Mouse (Mus musculus): ENCODE results near the gene Sh3kbp1.
A peak's percentile ranks its signal among the peaks of the same experiment; 100 is the strongest.

Gene Sh3kbp1

DNA sequence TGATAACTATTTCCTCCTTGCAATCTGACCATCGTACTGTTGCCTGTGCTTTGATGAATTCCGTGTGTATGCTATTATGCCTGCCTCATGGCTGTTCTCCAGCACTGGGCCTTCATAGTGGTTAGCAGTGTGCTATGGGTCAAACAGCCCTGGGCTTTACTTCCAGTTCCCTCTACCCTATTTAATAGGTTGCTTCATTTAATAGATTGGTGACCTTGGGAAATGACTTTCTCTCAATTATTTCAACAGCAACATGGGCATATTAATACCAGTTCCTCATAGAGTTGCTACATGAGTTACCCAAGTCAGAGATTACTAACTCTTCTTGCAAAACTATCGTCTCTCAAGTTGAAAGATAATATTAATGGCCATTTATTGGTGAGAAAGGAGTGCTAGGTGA lies 285.0 kb downstream of the Sh3kbp1 start:
- DNase-seq (ENCODE audit: low spot score in 2 of 2): no peak

DNA sequence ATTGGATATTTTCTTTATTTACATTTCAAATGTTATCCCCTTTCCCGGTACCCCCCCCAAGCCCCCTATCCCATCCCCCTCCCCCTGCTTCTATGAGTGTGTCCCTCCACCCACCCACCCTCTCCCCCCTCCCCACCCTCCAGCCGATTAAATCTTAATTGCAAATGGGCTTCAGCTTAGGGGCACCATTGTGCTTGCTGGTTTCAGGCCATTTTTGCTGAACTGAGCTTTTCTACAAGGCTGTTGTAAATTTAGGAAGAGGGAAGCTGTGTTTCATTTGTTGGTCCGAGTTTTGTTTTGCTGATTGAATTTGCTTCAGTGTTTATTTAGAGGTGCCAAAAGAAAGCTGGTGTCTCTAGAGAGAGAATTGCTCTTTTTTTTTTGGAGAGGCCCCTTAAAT lies 286.4 kb downstream of the Sh3kbp1 start:
- no peak for DNase-seq (ENCODE audit: low spot score in 2 of 2)

DNA sequence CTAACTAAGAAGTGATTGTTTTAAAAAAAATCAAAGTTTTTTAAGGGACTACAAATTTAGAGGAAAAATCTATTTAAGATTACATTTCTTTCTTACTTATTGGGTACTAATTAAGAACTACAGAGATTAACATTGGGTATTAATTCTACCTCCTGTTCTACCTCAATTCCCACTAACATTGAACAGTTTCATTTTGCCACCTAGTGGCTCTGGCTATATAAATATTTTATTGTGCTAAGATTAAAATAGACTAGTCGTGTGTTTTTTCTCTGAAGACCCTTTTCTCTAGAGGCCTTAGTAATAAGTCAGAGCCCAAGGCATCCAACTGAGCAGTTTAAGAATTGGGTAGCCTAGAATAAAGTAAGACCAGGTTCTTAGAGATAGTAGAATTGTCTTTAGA lies 288.1 kb downstream of the Sh3kbp1 start:
- no peak for DNase-seq (ENCODE audit: low spot score in 2 of 2)

DNA sequence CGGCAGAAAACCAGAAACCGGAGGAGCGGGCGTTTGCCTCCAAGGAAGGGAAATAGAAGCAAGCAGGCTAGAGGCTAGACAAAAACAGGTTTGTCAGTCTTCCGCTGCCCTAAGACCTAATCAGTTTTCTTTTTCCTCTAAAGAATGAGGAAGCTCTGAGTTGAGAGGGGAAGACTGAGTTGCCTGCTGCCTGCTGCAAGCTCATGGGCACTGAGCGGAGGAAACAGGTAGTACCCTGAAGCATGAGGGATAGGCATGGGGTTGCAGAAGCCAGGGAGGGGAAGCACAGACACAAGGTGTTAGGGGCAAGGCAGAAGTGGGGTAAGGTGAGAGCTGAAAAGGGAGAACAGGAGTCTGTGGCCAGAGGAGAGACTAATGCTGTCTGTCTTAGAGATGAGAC lies 297.7 kb downstream of the Sh3kbp1 start:
- DNase-seq (ENCODE audit: low spot score in 2 of 2): no peak

DNA sequence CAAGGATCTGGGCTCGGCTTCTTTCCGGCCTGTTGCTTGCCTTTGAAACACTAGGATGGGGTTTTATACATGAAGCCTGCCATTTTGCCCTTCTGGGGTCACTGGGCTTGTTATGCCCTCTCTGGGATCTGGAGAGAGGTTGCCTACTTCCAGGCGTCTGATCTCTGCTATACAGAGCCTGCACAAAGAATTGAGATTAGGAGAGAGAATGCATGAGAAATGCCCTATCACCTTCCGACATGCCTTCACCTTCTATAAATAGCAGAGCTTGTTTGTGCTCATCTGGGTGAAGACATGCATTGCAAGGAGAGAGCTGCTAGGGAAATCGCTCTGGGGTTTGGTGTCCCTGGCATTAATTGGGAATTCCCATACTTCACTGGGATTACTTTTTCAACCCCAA lies 301.1 kb downstream of the Sh3kbp1 start:
- DNase-seq (ENCODE audit: low spot score in 2 of 2): no peak

DNA sequence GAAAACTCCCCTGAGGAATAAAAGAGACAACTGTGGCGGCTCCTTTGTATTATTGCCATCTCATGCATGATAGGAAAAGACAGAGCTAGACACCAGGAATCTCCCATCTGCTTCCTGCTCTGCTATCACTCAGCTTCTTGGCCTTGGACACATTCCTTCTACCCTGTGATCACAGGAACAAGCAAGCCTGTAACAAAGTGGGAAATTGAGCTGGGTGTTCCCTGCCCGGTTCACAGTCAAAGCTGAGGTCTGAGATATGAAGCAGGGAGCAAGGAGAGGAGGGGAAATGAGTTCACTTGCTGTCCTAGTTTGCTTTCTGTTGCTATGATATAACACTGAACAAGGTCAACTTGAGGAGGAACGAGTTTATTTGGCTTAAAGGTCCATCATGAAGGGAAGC lies 301.8 kb downstream of the Sh3kbp1 start:
- DNase-seq (ENCODE audit: low spot score in 2 of 2): no peak

DNA sequence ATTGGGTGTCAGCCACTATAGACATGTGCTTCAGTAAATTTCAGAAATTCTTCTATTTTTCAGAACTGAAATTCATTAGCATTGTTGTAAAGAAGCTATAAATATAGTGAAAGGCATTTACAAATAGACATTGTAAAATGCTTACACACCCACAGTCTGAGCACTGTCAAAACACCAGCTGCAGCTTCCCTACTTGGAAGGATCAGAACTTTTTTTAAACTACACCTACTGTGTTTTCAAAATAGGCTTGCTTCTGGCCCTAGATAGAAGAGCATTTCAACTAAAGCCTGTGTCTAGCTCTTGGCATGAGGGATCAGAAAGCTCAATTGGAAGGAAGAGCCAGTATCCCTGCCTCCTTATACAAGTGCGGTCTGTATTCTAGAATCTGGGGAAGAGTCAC lies 305.0 kb downstream of the Sh3kbp1 start:
- no peak for DNase-seq (ENCODE audit: low spot score in 2 of 2)

DNA sequence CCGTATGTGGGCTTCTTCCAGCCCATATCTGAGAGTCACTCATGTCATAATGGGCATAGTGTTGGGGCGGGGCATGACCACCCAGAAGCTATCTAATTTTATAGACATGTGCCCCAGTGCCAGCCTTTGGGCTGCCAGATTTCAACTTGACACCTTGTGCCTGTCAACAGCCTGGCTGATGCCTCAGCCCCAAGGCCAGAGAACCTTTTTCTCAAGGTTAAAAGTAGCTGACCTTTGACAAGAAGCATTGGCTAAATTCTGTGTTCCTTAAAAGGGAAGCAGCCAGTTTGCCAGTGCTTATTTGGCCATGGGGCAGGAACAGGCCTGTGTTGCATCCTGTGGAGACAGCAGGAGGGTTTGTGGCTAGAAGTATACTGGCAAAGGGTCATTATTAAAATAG lies 315.5 kb downstream of the Sh3kbp1 start:
- no peak for DNase-seq (ENCODE audit: low spot score in 2 of 2)

DNA sequence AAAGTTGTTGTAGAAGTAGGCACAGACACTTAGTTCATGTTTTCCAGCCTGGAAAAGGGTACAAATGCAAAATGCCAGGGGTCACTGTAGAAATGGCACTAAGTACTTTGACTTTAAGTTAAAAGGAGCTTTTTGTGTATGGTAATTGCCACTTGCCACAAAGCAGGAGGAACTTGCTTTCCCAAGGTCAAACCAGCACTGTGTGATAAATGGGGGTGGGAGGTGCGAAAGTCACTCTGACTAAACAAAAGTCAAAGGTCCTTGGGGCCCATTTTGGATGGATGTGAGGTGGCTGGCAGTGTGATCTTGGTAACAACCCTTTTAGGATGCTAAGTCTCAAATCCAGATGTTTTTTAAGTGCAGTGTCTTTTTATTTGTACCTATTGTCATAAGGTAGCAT lies 316.5 kb downstream of the Sh3kbp1 start:
- no peak for DNase-seq (ENCODE audit: low spot score in 2 of 2)

DNA sequence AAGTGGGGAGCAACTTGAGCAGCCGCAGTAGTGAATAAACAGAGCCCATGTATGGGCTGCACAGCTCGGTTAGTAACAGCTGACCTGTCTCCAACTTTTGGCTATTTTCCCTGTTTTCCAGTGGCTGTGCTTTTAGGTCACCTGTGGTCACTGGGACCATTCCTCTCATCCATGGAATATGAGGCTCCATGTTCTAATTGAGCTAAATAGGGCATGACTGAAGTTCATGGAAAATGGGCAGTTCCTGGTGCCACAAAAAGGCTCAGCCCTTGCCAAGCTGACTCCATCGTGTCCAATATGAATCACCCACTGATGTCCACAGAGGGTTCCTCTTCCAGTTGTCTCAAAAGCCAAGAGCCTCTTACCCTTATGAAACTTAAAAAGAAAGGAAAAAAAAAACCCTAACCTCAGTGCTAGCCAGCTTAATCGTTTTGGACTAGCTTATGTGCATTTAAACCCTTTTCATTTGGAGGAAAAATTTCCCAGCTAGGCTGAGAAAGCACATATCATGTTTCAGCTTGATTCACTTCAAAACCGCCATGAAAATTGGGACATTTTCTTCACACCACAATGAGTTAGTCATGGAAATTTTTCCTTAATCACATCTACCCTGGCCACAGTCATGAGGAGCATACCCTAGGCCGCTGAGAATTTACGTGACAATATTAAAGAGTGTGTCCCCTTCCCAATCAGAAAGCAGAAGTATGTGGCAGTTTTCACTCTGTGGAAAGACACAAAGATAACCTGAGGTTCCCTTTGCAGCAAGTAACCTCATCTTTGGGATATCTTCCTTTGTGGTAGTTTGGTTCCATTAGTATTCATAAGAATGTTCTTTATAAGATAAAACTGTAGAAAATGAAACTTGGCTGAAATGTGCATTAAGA lies 326.7 kb downstream of the Sh3kbp1 start:
- DNase-seq (ENCODE audit: low spot score in 2 of 2): no peak

DNA sequence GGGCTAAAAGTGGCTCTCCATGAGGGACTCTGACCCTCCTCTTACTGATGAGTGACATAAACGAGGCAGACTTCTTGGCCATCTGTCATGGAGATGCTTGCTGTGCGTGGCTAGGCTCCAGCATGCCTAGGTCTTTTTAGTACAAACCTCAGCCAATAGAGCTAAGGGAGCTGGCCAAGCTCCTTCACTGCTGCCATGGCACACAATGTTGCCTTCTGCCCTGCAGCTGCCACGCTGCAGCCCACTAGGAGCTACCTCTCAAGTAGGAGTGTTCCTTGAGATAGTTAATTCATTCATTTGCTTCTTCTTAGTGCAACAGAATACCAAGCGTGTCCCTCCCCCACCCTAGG lies 327.3 kb downstream of the Sh3kbp1 start:
- DNase-seq (ENCODE audit: low spot score in 2 of 2): no peak

DNA sequence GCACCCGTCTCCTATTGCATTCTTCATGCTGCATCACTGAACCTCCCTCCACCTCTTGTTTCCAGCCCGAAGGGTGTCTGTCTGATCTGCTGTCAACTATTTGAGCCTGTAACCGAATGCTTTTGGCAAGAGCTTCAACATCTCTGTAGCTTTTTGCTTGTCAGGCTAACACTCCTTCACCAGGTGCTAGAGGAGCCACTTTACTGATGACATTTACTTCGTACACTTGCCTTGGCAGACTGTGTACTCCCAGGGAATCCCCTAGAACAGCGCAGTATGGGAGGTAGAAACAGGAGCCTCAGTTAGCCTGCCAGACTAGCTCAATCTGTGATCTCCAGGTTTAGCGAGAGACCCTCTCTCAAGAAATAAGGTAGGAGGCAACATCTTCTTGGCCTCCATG lies 328.4 kb downstream of the Sh3kbp1 start:
- DNase-seq (ENCODE audit: low spot score in 2 of 2): no peak

DNA sequence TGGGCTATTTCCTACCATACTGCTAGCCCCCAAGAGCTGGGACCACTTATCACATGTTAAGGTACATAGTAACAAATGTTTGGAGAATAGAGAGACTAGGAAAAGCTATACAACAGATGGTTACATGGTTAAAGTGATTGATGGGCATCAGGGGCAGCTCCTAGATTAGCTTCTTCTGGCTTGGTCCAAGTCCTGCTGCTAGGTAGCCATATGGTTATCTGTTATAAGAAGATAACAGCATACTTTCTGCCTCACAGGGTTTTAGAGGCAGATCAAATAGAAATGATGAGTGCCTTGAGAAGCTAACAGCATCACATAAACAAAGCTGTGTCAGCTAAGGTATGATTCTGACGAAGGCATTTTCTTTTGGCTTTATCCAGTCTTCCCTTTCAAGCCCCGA lies 334.3 kb downstream of the Sh3kbp1 start:
- no peak for DNase-seq (ENCODE audit: low spot score in 2 of 2)

DNA sequence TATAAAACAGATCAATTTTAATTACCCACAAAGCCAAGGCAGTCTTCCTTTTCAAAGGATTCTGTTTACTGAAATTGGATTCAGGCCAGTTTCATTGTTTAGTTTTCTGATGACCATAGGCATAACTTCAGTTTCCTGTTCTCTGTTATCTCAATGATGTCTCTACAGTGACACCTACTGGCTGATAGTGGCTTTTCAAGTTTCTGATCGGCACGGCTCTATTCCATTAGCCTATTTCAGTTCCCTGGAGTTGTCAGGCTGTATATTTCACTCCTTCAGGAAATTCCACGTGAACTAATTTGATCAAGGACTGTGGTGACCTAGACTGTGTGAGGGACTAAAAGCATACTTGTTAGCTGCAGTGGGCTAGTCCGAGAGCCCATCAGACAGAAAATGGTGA lies 336.2 kb downstream of the Sh3kbp1 start:
- DNase-seq (ENCODE audit: low spot score in 2 of 2): peak in 1 of 2 experiments; percentile 21

DNA sequence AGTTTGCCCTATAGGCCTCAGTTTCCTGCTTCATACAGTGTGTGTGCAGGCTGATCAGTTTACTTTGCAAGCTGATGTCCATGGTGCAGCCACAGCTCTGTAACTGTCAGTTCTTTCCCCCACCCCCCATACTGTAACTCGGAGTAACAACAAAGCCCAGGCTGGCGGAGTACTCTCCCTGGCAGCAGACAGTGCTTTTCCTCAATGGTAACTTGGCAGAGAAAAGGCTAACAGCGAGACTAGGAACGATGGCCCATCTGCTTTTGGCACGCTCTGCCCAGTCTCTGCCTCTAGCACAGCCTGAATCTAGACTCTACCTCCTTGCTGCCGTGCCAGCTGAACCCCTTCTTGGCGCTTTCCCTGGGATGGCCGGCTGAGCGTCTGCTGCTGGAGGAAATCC lies 336.9 kb downstream of the Sh3kbp1 start:
- DNase-seq (ENCODE audit: low spot score in 2 of 2): no peak

DNA sequence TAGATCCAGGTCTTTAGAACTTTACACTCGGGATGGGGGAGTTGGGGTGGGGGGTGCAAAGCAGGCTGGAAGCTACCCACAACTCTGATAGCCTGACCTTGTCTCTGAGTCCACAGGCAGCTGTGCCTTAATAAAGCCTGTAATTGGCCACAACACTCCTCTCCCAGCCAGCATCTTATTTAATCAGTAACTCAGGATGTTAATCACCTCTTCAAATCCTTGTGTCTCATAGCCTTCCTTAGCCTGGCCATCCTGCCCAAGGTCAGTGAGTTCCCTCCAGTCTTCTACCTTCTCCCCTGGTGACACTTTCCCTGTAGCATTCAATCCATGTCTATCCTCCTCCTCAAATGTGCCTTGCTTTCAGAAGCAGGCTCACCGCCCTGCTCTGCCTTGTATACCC lies 342.0 kb downstream of the Sh3kbp1 start:
- DNase-seq (ENCODE audit: low spot score in 2 of 2): no peak

DNA sequence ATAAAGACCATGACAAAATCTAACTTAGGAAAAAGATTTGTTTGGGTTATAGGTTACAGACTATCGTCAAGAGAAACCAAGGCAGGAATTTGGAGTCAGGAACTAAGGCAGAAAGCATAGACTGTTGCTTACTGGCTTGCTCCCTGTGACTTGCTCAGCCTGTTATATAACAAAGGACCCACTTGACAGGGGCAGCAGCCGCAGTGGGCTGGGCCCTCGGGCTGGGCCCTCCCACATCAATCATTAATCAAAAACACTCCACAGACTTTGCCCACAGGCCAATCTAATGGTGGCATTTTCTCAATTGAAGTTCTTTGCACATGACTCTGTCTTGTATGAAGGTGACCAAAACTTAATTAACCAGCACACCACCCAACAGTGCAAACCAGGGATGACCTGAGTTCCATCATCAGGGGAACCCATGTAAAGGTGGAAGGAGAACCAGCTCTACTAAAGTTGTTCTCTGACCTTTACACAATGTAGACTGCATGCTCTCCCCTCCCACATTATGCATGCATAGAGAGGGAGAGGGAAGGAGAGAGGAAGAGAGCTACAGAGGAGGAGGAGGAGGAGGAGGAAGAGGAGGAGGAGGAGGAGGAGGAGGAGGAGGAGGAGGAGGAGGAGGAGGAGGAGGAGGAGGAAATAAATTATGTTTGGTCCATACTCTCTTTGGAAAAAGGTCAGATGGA lies 344.2 kb downstream of the Sh3kbp1 start:
- no peak for DNase-seq (ENCODE audit: low spot score in 2 of 2)

DNA sequence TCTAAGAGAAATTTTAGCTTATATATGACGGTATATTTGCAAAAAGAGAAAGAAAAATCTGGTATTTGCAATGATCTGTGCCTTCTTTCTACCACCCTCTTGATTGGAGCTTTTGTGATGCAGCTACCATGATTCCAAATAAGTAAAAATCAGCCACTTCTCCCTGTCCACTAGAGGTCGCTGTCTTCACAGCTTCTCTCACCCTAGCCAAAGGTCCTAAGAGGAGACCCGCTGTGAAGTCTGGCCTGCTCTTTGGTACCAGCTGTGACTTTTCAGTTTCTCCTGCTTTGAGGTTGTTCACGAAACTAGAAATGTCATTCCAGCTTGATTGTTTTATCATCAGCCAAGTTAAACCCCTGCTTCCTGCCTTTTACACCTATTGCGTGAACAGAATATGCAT lies 346.7 kb downstream of the Sh3kbp1 start:
- DNase-seq (ENCODE audit: low spot score in 2 of 2): no peak

DNA sequence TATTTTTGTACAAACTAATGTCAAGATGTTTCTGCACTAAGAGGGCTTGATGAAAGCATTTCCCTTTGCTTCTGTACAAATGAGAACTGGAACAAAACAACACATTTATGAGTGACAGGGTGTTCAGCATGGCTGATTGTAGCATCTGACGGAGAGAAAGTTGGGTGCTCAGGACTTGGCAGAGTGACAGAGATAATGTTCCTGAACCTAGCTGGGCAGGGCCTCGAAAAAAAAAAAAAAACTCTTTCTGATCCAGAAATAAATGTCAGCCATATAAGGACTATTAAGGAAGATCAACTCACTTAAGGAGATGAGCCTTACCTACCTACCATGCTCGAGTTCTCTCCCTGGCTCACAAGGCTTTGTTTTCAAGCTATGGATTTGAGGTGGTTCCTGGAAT lies 349.2 kb downstream of the Sh3kbp1 start:
- no peak for DNase-seq (ENCODE audit: low spot score in 2 of 2)

DNA sequence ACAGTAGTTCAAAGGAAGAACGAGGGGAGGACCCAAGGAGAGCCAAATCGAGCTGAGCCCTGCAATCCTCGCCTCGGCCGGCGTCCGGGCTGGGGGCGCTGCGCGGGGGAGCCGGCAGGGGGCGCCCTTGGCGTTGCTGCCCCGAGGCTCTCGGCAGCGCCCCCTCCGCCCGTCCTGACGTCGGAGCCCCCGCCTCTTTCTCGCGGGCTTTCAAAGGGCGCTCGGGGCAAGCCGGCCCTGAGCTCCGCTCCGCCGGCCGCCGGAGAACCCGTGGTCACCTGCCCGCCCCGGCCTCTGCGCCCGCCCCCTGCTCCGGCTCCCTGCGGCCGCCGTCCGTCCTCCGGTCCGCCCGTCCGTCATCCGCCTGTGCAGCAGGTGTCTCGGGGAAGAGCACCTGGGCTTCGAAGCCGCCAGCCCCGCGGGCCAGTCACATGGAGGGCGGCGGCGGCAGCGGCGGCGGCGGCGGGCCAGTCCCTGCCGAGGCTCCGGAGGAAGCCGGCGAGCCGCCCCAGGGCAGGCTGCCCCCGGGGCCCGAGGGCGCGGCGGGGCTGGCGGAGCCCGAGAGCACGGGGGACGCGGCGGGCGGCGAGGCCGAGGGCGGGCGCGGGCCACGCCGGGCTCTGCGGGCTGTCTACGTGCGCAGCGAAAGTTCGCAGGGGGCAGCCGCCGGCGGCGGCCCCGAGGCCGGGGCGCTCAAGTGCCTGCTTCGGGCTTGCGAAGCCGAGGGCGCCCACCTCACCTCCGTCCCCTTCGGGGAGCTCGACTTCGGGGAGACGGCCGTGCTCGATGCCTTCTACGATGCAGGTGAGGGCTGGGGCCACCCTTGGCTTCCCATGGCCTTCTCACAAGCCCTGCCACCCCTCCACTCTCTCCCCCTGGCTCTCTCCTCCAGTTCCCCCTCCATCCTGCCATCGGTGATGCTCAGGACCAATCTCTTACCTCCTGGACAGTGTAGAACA lies 361.2 kb downstream of the Sh3kbp1 start, which contains the start of gene Map3k15:
Map3k15 (plus strand) TSS at position 432 of the 959 bp plus-strand sequence.
- peak; percentile 15 to 47 for DNase-seq (ENCODE audit: low spot score in 2 of 2)

DNA sequence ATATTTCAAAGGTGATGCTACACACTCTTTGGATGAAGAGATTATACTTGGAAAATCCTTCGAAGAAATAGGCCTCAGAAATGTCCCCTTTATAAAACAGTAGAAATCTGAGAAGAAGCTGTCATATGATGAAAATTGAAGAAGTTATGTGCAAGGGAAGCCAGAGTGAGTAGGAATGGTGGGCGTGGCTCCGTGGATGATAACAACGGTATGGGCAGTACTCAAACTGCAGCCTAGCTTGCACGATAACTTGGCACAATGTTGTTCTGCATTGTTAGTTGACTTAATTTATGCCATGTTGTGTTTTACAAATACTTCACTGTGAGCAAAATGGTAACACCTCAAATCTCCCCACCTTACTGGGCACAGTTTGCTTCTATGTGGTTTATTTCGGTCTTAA lies 368.7 kb downstream of the Sh3kbp1 start:
- DNase-seq (ENCODE audit: low spot score in 2 of 2): no peak

Measured in spleen, postnatal 14 days (tissue).